Mouse (Mus musculus): Measurements from ENCODE around the gene Hypm.

The Hypm gene

GRCm38 (mm10) chrX:9846628-9847027 lies at the start of gene Hypm:
Gene Hypm, plus strand, starts transcription at chrX:9846928.
- no peak for DNase-seq

GRCm38 (mm10) chrX:9810101-9810500 lies 36.6 kb upstream of the Hypm start:
- DNase-seq, result no peak

- DNase-seq, result no peak
Measured at GRCm38 (mm10) chrX:9812469-9812868, 34.3 kb upstream of the Hypm start.

- DNase-seq, result no peak
Measured at GRCm38 (mm10) chrX:9834779-9835178, 11.9 kb upstream of the Hypm start.

- no peak for DNase-seq
Measured at GRCm38 (mm10) chrX:9849403-9849802, 2.7 kb downstream of the Hypm start, which contains the start of gene H2al3. Gene H2al3, plus strand, starts transcription at chrX:9849703.

GRCm38 (mm10) chrX:9861859-9862258 lies 15.1 kb downstream of the Hypm start:
- DNase-seq, result no peak

- DNase-seq, result no peak
Measured at GRCm38 (mm10) chrX:9875519-9875918, 28.8 kb downstream of the Hypm start.

GRCm38 (mm10) chrX:9885322-9885721 lies 38.6 kb downstream of the Hypm start, which contains the start of gene Sytl5:
Gene Sytl5, plus strand, starts transcription at chrX:9885622.
- no peak for DNase-seq
